9 mouse cellular contexts compared by ENCODE assay signal in the genomic region with DNA sequence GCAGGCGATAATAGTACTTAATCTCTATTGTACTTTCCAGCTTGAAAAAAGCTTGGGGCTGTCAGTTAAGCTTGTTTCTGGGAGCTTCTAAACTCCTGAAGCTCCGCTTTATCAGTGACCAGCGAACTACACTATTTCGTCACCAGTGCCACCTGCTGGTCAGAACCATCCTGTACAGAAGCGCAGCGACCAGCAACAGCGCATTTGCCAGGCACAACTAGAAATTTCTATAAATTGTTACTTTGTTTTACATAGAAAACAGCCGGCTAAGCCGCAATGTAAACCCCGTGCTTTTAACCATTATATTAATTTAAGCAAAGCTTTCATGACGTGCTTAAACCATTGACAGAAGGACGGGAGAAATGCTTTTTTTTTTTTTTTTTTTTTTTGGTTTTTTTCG. TPM values are rescaled to one million over a fixed set of nuclear protein-coding genes. Genes with fewer than 3 reads are reported as not detected.
A peak's percentile ranks its signal among the peaks of the same experiment; 100 is the strongest.
DNase-seq lines count a peak whose midpoint lies in the region; ATAC-seq and TF ChIP-seq lines count a peak whose summit lies in the region.
"Had no signal": no experiment of that assay in that cellular context is flagged by ENCODE, and none has a peak within 500 bp of the region (broad histone marks: within the 10 kb centered on the region; RNA-seq: fewer than 3 reads in every experiment).

No protein-coding gene starts in this region.

- H3K27me3 ChIP-seq in embryonic facial prominence, embryonic 10.5 days (replicated peaks; ENCODE audit: low read depth, poor library complexity, severe bottlenecking): peaks cover 35% of the 10 kb centered on the region
- peaks cover 4% of the 10 kb centered on the region; the same call in 1 of the 2 replicates for H3K27me3 ChIP-seq in heart, embryonic 15.5 days
- H3K27me3 ChIP-seq in liver, embryonic 14.5 days (ENCODE audit: control insufficient read depth, insufficient read depth, low read length): no peaks in the 10 kb centered on the region
- H3K27me3 ChIP-seq in neural tube, embryonic 11.5 days (ENCODE audit: control insufficient read depth, insufficient read depth, low read length): no peaks in the 10 kb centered on the region

- peaks cover 9% of the 10 kb centered on the region; the same call in 1 of the 2 replicates for H3K9me3 ChIP-seq in embryonic facial prominence, embryonic 10.5 days
- 0 out of 2 replicates have a peak, but pooled peaks cover 4% of the 10 kb centered on the region for H3K9me3 ChIP-seq in heart, embryonic 15.5 days (replicated peaks)
- H3K9me3 ChIP-seq in liver, embryonic 14.5 days (ENCODE audit: control insufficient read depth, low read length): no peaks in the 10 kb centered on the region
- H3K9me3 ChIP-seq in neural tube, embryonic 11.5 days (ENCODE audit: control insufficient read depth, low read length): no peaks in the 10 kb centered on the region

- DNase-seq in B cell, adult 2 months: peak; percentile 78 to 81
- peak; percentile 70 to 74 for DNase-seq in adrenal gland, adult 18-20 months (ENCODE audit: low spot score in 2 of 2)
- peak; percentile 78 for DNase-seq in embryonic facial prominence, embryonic 10.5 days (ENCODE audit: low spot score)
- peak; percentile 78 for DNase-seq in kidney, postnatal 14 days
- peak; percentile 60 to 63 (median 61) for DNase-seq in liver, embryonic 14.5 days (ENCODE audit: low read depth in 3 of 3, low spot score in 3 of 3)
- DNase-seq in neural tube, embryonic 11.5 days (ENCODE audit: low spot score): peak; percentile 86
- DNase-seq in telencephalon, adult 2 months (ENCODE audit: low read depth, low spot score): peak; percentile 43

- peaks cover 21% of the 10 kb centered on the region for H3K36me3 ChIP-seq in embryonic facial prominence, embryonic 10.5 days (replicated peaks)
- peaks cover 20% of the 10 kb centered on the region for H3K36me3 ChIP-seq in heart, embryonic 15.5 days
- peaks cover 9% of the 10 kb centered on the region for H3K36me3 ChIP-seq in liver, embryonic 14.5 days (replicated peaks; ENCODE audit: control insufficient read depth, insufficient read depth, low read depth)
- H3K36me3 ChIP-seq in neural tube, embryonic 11.5 days (ENCODE audit: control insufficient read depth, insufficient read depth, low read length): peaks cover 3% of the 10 kb centered on the region; the same call in 1 of the 2 replicates

- H3K4me3 ChIP-seq in embryonic facial prominence, embryonic 10.5 days: peak overlapping the region; percentile 68
- H3K4me3 ChIP-seq in heart, embryonic 15.5 days: peak overlapping the region; percentile 58
- H3K4me3 ChIP-seq in liver, embryonic 14.5 days (ENCODE audit: insufficient read depth in 1 of 2, low read depth in 2 of 2, low read length in 2 of 2): peak overlapping the region in 1 of 2 experiments; percentile 57; a peak in 1 of 4 replicates
- no peak overlapping the region for H3K4me3 ChIP-seq in neural tube, embryonic 11.5 days (ENCODE audit: low read depth, low read length)

- H3K9ac ChIP-seq in heart, embryonic 15.5 days: 0 out of 2 replicates have a peak overlapping the region, but pooled peaks have one; percentile 65
- no peak overlapping the region for H3K9ac ChIP-seq in liver, embryonic 14.5 days (replicated peaks)
- no peak overlapping the region for H3K9ac ChIP-seq in neural tube, embryonic 11.5 days (ENCODE audit: low read length)

- TF ChIP-seq EP300 in liver, embryonic 14.5 days (IDR thresholded peaks at IDR 0.05; ENCODE audit: low read depth): no peak

- TF ChIP-seq CTCF in liver, embryonic 14.5 days (IDR thresholded peaks at IDR 0.05; ENCODE audit: low read depth): peak; percentile 85

- H3K4me1 ChIP-seq in embryonic facial prominence, embryonic 10.5 days: peaks cover 8% of the 10 kb centered on the region
- H3K4me1 ChIP-seq in heart, embryonic 15.5 days (replicated peaks): peaks cover 9% of the 10 kb centered on the region
- no peaks in the 10 kb centered on the region for H3K4me1 ChIP-seq in liver, embryonic 14.5 days (replicated peaks; ENCODE audit: control insufficient read depth in 2 of 2, insufficient read depth in 2 of 2, low read length in 1 of 2)
- H3K4me1 ChIP-seq in neural tube, embryonic 11.5 days (ENCODE audit: control insufficient read depth, insufficient read depth, low read length): peaks cover 3% of the 10 kb centered on the region; the same call in 1 of the 2 replicates

- H3K4me2 ChIP-seq in heart, embryonic 15.5 days: peak overlapping the region; percentile 71
- H3K4me2 ChIP-seq in liver, embryonic 14.5 days (ENCODE audit: low read depth): peak overlapping the region; percentile 88
- H3K4me2 ChIP-seq in neural tube, embryonic 11.5 days (ENCODE audit: low read depth): peak overlapping the region; percentile 94

- 4% methylated on average over 13 of the region's 13 CpGs for WGBS in embryonic facial prominence, embryonic 10.5 days
- WGBS in heart, embryonic 15.5 days: 3% methylated on average over 13 of the region's 13 CpGs
- under 1% methylated on average over 13 of the region's 13 CpGs for WGBS in liver, embryonic 14.5 days (ENCODE audit: insufficient replicate concordance)
- 4% methylated on average over 13 of the region's 13 CpGs for WGBS in neural tube, embryonic 11.5 days

- 0 out of 2 replicates have a peak, but pooled peaks have one; percentile 47 for ATAC-seq in heart, embryonic 15.5 days (replicated peaks; ENCODE audit: insufficient number of reproducible peaks, insufficient read depth, low FRiP score, low read depth)
- ATAC-seq in liver, embryonic 14.5 days (ENCODE audit: insufficient read depth): no peak; the same call in 1 of the 2 replicates
- ATAC-seq in neural tube, embryonic 11.5 days (ENCODE audit: insufficient read depth, low FRiP score, low TSS enrichment): no peak

- no peak overlapping the region for H3K27ac ChIP-seq in embryonic facial prominence, embryonic 10.5 days (replicated peaks)
- no peak overlapping the region for H3K27ac ChIP-seq in heart, embryonic 15.5 days
- H3K27ac ChIP-seq in liver, embryonic 14.5 days: no peak overlapping the region
- H3K27ac ChIP-seq in neural tube, embryonic 11.5 days (ENCODE audit: low read depth, low read length): no peak overlapping the region

RNA-seq across cellular contexts. Expression of gene Sec31b, which starts 0.9 kb away (rescaled TPM):
- total RNA-seq in adrenal gland, adult 18-20 months (2021): 1 to 10 TPM; 5.0 to 5.2 TPM
- 0.66 and 0.97 TPM in 2 replicates for polyA plus RNA-seq in embryonic facial prominence, embryonic 10.5 days (2016; fragmentation: Nextera tagmentation; extraction: Ambion mirVana)
- 1.7 and 1.9 TPM in 2 replicates for polyA plus RNA-seq in heart, embryonic 15.5 days (2015; fragmentation: Nextera tagmentation; extraction: Ambion mirVana)
- 0.46 and 0.48 TPM in 2 replicates for polyA plus RNA-seq in liver, embryonic 14.5 days (2012; rRNA removed)
- polyA plus RNA-seq in liver, embryonic 14.5 days (2014; fragmentation: Nextera tagmentation; extraction: Ambion mirVana): 0.11 and 0.20 TPM in 2 replicates
- 0.31 and 0.37 TPM in 2 replicates for polyA plus RNA-seq in neural tube, embryonic 11.5 days (2014; fragmentation: Nextera tagmentation; extraction: Ambion mirVana)

RNA-seq across cellular contexts. Expression of gene Gm20538, which starts 7.9 kb away (rescaled TPM):
- total RNA-seq in adrenal gland, adult 18-20 months (2021): not detected
- not detected in 2 replicates for polyA plus RNA-seq in embryonic facial prominence, embryonic 10.5 days (2016; fragmentation: Nextera tagmentation; extraction: Ambion mirVana)
- polyA plus RNA-seq in heart, embryonic 15.5 days (2015; fragmentation: Nextera tagmentation; extraction: Ambion mirVana): not detected in 2 replicates
- polyA plus RNA-seq in liver, embryonic 14.5 days (2012; rRNA removed): not detected in 2 replicates
- polyA plus RNA-seq in liver, embryonic 14.5 days (2014; fragmentation: Nextera tagmentation; extraction: Ambion mirVana): not detected in 2 replicates
- not detected in 2 replicates for polyA plus RNA-seq in neural tube, embryonic 11.5 days (2014; fragmentation: Nextera tagmentation; extraction: Ambion mirVana)
- total RNA-seq: layer of hippocampus, adult 8-10 months had no signal

RNA-seq across cellular contexts. Expression of gene Ndufb8, which starts 10.5 kb away (rescaled TPM):
- 1,000 to 10,000 TPM in 1 of 2 experiments, 100 to 1,000 TPM in 1; 514 to 1,037 TPM for total RNA-seq in adrenal gland, adult 18-20 months (2021)
- 645 and 648 TPM in 2 replicates for polyA plus RNA-seq in embryonic facial prominence, embryonic 10.5 days (2016; fragmentation: Nextera tagmentation; extraction: Ambion mirVana)
- polyA plus RNA-seq in heart, embryonic 15.5 days (2015; fragmentation: Nextera tagmentation; extraction: Ambion mirVana): 947 and 1,069 TPM in 2 replicates
- polyA plus RNA-seq in liver, embryonic 14.5 days (2012; rRNA removed): 209 and 212 TPM in 2 replicates
- polyA plus RNA-seq in liver, embryonic 14.5 days (2014; fragmentation: Nextera tagmentation; extraction: Ambion mirVana): 347 and 349 TPM in 2 replicates
- polyA plus RNA-seq in neural tube, embryonic 11.5 days (2014; fragmentation: Nextera tagmentation; extraction: Ambion mirVana): 525 and 556 TPM in 2 replicates

RNA-seq across cellular contexts. Expression of gene Hif1an, which starts 17.9 kb away (rescaled TPM):
- 10 to 100 TPM; 22.9 to 27.9 TPM for total RNA-seq in adrenal gland, adult 18-20 months (2021)
- polyA plus RNA-seq in embryonic facial prominence, embryonic 10.5 days (2016; fragmentation: Nextera tagmentation; extraction: Ambion mirVana): 48.7 and 52.2 TPM in 2 replicates
- 20.1 and 23.4 TPM in 2 replicates for polyA plus RNA-seq in heart, embryonic 15.5 days (2015; fragmentation: Nextera tagmentation; extraction: Ambion mirVana)
- 5.7 and 6.6 TPM in 2 replicates for polyA plus RNA-seq in liver, embryonic 14.5 days (2012; rRNA removed)
- 6.5 and 7.2 TPM in 2 replicates for polyA plus RNA-seq in liver, embryonic 14.5 days (2014; fragmentation: Nextera tagmentation; extraction: Ambion mirVana)
- 29.0 and 29.3 TPM in 2 replicates for polyA plus RNA-seq in neural tube, embryonic 11.5 days (2014; fragmentation: Nextera tagmentation; extraction: Ambion mirVana)

RNA-seq across cellular contexts. Expression of gene Wnt8b, which starts 51.5 kb away (rescaled TPM):
- total RNA-seq in adrenal gland, adult 18-20 months (2021): under 1 TPM; 0.10 to 0.20 TPM
- polyA plus RNA-seq in embryonic facial prominence, embryonic 10.5 days (2016; fragmentation: Nextera tagmentation; extraction: Ambion mirVana): 0.56 and 2.1 TPM in 2 replicates
- not detected in 2 replicates for polyA plus RNA-seq in heart, embryonic 15.5 days (2015; fragmentation: Nextera tagmentation; extraction: Ambion mirVana)
- not detected in 2 replicates for polyA plus RNA-seq in liver, embryonic 14.5 days (2012; rRNA removed)
- polyA plus RNA-seq in liver, embryonic 14.5 days (2014; fragmentation: Nextera tagmentation; extraction: Ambion mirVana): not detected in 2 replicates
- 0.45 and 0.46 TPM in 2 replicates for polyA plus RNA-seq in neural tube, embryonic 11.5 days (2014; fragmentation: Nextera tagmentation; extraction: Ambion mirVana)
- total RNA-seq: layer of hippocampus, adult 8-10 months had no signal
